Mouse (Mus musculus): ENCODE measurements at regions not wholly inside any gene's neighbourhood (a gene's known extent, or its start where the extent isn't known, plus 50 kb on each side); places are given as distances from the start of the nearest gene placed in this dataset.

- DNase-seq (ENCODE audit: low spot score) = no peak
Observed at GRCm38 (mm10) chr16:78013049-78013819, 288.1 kb upstream of the Cxadr start.

- DNase-seq (ENCODE audit: low spot score) = no peak
Observed at GRCm38 (mm10) chr16:78004016-78004415, 297.3 kb upstream of the Cxadr start.

GRCm38 (mm10) chr16:77992986-77993385, 308.3 kb upstream of the Cxadr start:
- DNase-seq (ENCODE audit: low spot score) = no peak

GRCm38 (mm10) chr16:77989791-77990325, 311.4 kb upstream of the Cxadr start:
- DNase-seq (ENCODE audit: low spot score) = no peak

- DNase-seq (ENCODE audit: low spot score) = no peak
Observed at GRCm38 (mm10) chr16:77989139-77989538, 312.1 kb upstream of the Cxadr start.

- DNase-seq (ENCODE audit: low spot score) = no peak
Observed at GRCm38 (mm10) chr16:77986884-77987529, 314.3 kb upstream of the Cxadr start.

GRCm38 (mm10) chr16:77948785-77949184, 346.9 kb upstream of the Gm11146 start:
- DNase-seq (ENCODE audit: low spot score) = no peak

- no peak for DNase-seq (ENCODE audit: low spot score)
Observed at GRCm38 (mm10) chr16:77945442-77945841, 343.5 kb upstream of the Gm11146 start.

GRCm38 (mm10) chr16:77931025-77931723, 329.3 kb upstream of the Gm11146 start:
- DNase-seq (ENCODE audit: low spot score) = no peak

GRCm38 (mm10) chr16:77914160-77915070, 312.5 kb upstream of the Gm11146 start:
- no peak for DNase-seq (ENCODE audit: low spot score)

GRCm38 (mm10) chr16:77894247-77894646, 292.4 kb upstream of the Gm11146 start:
- no peak for DNase-seq (ENCODE audit: low spot score)

GRCm38 (mm10) chr16:77893690-77894089, 291.8 kb upstream of the Gm11146 start:
- DNase-seq (ENCODE audit: low spot score) = no peak

GRCm38 (mm10) chr16:77892731-77893130, 290.8 kb upstream of the Gm11146 start:
- no peak for DNase-seq (ENCODE audit: low spot score)

GRCm38 (mm10) chr16:77889348-77889747, 287.5 kb upstream of the Gm11146 start:
- no peak for DNase-seq (ENCODE audit: low spot score)

- no peak for DNase-seq (ENCODE audit: low spot score)
Observed at GRCm38 (mm10) chr16:77885060-77885679, 283.3 kb upstream of the Gm11146 start.

- no peak for DNase-seq (ENCODE audit: low spot score)
Observed at GRCm38 (mm10) chr16:77884495-77884894, 282.6 kb upstream of the Gm11146 start.

- DNase-seq (ENCODE audit: low spot score) = no peak
Observed at GRCm38 (mm10) chr16:77877006-77877405, 275.1 kb upstream of the Gm11146 start.

GRCm38 (mm10) chr16:77863246-77863645, 261.4 kb upstream of the Gm11146 start:
- no peak for DNase-seq (ENCODE audit: low spot score)

GRCm38 (mm10) chr16:77852066-77852781, 250.3 kb upstream of the Gm11146 start:
- no peak for DNase-seq (ENCODE audit: low spot score)

All from ovary, adult 18-20 months (tissue).